Mouse (Mus musculus) heart, embryonic 16.5 days (tissue): ENCODE results near the gene Tox2. TPM values are rescaled to one million over a fixed set of nuclear protein-coding genes. Genes with fewer than 3 reads are reported as not detected.

Experiments
- ATAC-seq: fragments of 200-750 bp; cut with Nextera tagmentation; replicated peaks from 2 replicates; pipeline ENCODE4 v1.8.0; 2017; ENCODE audit warnings: moderate number of reproducible peaks; ENCODE audit not compliant: insufficient read depth, low FRiP score; ENCODE audit errors: extremely low read depth
- H3K27ac ChIP-seq: fragments of 300-500 bp; sonication (generic); 2 replicates; pipeline ENCODE4 v1.5.1; 2014; ENCODE audit warnings: mild to moderate bottlenecking, low read length, control low read depth, moderate library complexity
- H3K27me3 ChIP-seq: fragments of 300-500 bp; sonication (generic); 2 replicates; pipeline ENCODE4 v1.6.1; 2014; ENCODE audit warnings: low read length, mixed read lengths; ENCODE audit not compliant: control insufficient read depth, insufficient read depth
- H3K36me3 ChIP-seq: fragments of 300-500 bp; sonication (generic); 2 replicates; pipeline ENCODE4 v1.6.1; 2014; ENCODE audit not compliant: control insufficient read depth, insufficient read depth
- H3K4me1 ChIP-seq: fragments of 300-500 bp; sonication (generic); 2 replicates; pipeline ENCODE4 v1.6.1; 2014; ENCODE audit warnings: low read length, mixed read lengths; ENCODE audit not compliant: control insufficient read depth, insufficient read depth
- H3K4me2 ChIP-seq: fragments of 300-500 bp; sonication (generic); 2 replicates; pipeline ENCODE4 v1.6.1; 2014; ENCODE audit warnings: low read depth, mild to moderate bottlenecking, control low read depth, low read length
- H3K4me3 ChIP-seq: fragments of 300-500 bp; sonication (generic); 2 replicates; pipeline ENCODE4 v1.5.1; 2014; ENCODE audit warnings: mild to moderate bottlenecking, control low read depth, low read length
- H3K9ac ChIP-seq: fragments of 300-500 bp; sonication (generic); 2 replicates; pipeline ENCODE4 v1.6.1; 2014; ENCODE audit warnings: low read length, control low read depth
- H3K9me3 ChIP-seq: fragments of 300-500 bp; sonication (generic); replicated peaks from 2 replicates; pipeline ENCODE4 v1.6.1; 2016; ENCODE audit warnings: low read length; ENCODE audit not compliant: control insufficient read depth
- WGBS: fragments of 180-500 bp; shearing (Covaris S2); extraction: QIAGEN DNeasy Blood & Tissue Kit; methylation state at CpG from one replicate; pipeline ENCODE4 v1.1.7; 2014; 5-methylcytosine and 5-hydroxymethylcytosine counted together
- polyA plus RNA-seq: library from polyadenylated mRNA; unstranded; fragments of >200 nt; fragmentation: Nextera tagmentation; extraction: Ambion mirVana; gene quantifications from 2 replicates; pipeline ENCODE4 v1.2.1, GENCODE M21; 2015

The Tox2 gene
- polyA plus RNA-seq, 1 experiment from 2014 or later, result 6.1 TPM

DNA sequence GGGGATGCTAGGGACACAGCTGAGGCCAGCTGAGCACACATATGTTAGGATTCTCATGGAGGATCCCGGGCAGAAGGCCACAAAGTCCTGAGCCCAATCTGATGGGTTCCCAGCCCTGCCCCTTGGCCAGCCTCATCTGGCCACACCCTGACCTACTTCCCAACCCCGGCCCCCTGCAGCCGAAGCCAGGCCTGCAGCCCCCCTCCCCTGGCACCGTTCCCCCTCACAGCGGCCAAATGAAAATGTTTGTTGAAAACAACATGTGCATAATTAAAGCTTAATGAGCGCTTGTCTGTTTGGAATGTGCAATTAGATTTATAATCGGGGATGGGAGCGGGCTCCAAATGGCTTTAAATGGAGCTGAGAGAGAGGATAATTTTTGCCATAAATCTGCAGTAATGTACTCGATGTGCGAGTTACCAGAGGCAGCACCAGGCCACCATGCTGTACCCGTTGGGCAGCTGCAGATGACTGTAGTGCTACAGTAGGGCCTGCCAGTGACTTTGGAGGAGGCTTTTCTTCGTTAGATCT lies 35.1 kb downstream of the Tox2 start:
- Histone ChIP-seq H3K27ac (no peak overlapping the region), H3K27me3 (no peaks in the 10 kb centered on the region), H3K4me3 (no peak overlapping the region), H3K4me1 (no peaks in the 10 kb centered on the region), H3K9ac (no peak overlapping the region), H3K4me2 (no peak overlapping the region), H3K36me3 (no peaks in the 10 kb centered on the region), H3K9me3 (no peaks in the 10 kb centered on the region)
- no peak for ATAC-seq
- 79% methylated on average over 12 of the region's 12 CpGs for WGBS

GRCm38 (mm10) chr2:163239945-163240344 lies 37.0 kb downstream of the Tox2 start:
- no peaks in the 10 kb centered on the region for H3K27me3 ChIP-seq
- no peaks in the 10 kb centered on the region for H3K4me1 ChIP-seq
- no peak overlapping the region for H3K4me3 ChIP-seq
- H3K9me3 ChIP-seq, result no peaks in the 10 kb centered on the region
- no peak overlapping the region for H3K27ac ChIP-seq
- WGBS, result 29% methylated on average over 8 of the region's 8 CpGs
- no peak for ATAC-seq
- H3K9ac ChIP-seq, result no peak overlapping the region
- H3K36me3 ChIP-seq, result no peaks in the 10 kb centered on the region
- no peak overlapping the region for H3K4me2 ChIP-seq

DNA sequence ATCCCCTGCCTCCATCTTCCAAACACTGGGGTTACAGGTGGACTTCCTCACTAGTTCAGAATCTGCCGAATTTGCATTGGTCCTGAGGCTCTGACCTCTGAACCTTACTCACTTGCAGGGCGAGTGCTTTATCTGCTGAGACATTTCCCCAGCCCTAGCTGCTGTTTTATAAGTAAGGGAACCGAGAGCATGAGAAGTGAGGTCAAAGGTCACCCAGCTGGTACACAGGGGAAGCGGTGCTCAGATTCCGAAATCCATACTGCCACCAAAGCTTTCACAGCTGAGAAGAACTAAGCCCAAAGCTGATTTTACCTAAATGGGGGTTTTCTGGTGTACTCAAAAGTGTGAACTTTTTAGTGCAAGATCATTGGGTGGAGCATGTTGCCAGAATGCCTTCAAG lies 38.9 kb downstream of the Tox2 start:
- H3K4me2 ChIP-seq, result no peak overlapping the region

GRCm38 (mm10) chr2:163243917-163244852 lies 41.3 kb downstream of the Tox2 start:
- Histone ChIP-seq H3K9me3 (no peaks in the 10 kb centered on the region), H3K9ac (no peak overlapping the region), H3K4me1 (no peaks in the 10 kb centered on the region), H3K36me3 (no peaks in the 10 kb centered on the region), H3K4me2 (no peak overlapping the region), H3K27me3 (no peaks in the 10 kb centered on the region), H3K4me3 (no peak overlapping the region), H3K27ac (no peak overlapping the region)
- WGBS, result 76% methylated on average over 12 of the region's 12 CpGs
- ATAC-seq, result no peak

More for the DNA sequence above, 38.9 kb downstream of the Tox2 start:
- no peak overlapping the region for H3K9ac ChIP-seq
- H3K4me3 ChIP-seq, result no peak overlapping the region
- WGBS, result 50% methylated on average over 5 of the region's 5 CpGs
- ATAC-seq, result no peak
- H3K9me3 ChIP-seq, result no peaks in the 10 kb centered on the region
- H3K4me1 ChIP-seq, result no peaks in the 10 kb centered on the region
- no peak overlapping the region for H3K27ac ChIP-seq
- no peaks in the 10 kb centered on the region for H3K27me3 ChIP-seq
- no peaks in the 10 kb centered on the region for H3K36me3 ChIP-seq

GRCm38 (mm10) chr2:163248912-163249311 lies 46.0 kb downstream of the Tox2 start:
- Histone ChIP-seq H3K9ac (no peak overlapping the region), H3K27ac (no peak overlapping the region), H3K36me3 (no peaks in the 10 kb centered on the region), H3K27me3 (no peaks in the 10 kb centered on the region), H3K4me2 (no peak overlapping the region), H3K4me3 (no peak overlapping the region), H3K9me3 (no peaks in the 10 kb centered on the region), H3K4me1 (no peaks in the 10 kb centered on the region)
- no peak for ATAC-seq
- WGBS, result 67% methylated on average over 7 of the region's 7 CpGs

GRCm38 (mm10) chr2:163252645-163253044 lies 49.7 kb downstream of the Tox2 start:
- no peak for ATAC-seq
- no peaks in the 10 kb centered on the region for H3K36me3 ChIP-seq
- WGBS, result 91% methylated on average over 2 of the region's 2 CpGs

DNA sequence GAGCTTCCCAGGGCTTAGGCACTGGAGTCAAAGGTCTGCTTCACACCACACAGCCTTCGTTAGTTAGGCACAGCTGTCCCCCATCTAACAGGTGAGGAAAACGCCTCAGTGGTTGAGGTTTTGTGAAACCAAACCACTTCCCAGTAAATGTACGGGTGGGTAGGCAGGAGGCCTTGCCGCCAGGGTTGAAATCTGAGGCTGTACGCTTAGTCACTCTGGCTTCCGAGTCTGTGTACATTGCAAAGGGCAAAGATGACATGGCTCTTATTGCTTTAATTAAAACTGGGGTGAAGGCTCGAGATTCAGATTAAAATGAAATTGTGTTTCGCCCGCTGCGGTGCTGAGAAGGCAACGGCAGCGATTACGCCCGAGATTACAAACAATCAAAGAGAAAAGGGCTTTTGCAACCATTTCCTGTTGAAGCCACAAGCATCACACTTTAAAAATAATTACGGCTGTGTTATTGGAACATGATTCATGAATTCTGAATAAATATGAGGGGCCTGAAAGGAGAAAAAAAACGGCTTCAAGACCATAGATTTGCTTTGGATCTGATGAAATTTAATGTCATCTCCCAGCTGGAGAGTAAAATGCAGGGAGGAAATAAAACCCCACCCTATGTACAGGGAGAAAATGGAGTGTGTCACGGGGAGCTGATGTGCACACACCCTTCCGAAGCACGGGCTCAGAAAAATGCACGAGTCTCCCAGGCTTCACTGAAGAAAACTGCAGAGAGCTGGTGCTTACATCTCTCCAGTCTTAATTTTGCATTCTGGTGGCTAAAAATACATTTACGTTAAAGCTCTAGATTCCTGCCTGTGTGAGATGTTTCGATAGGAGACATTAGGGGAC lies 50.5 kb downstream of the Tox2 start:
- H3K9me3 ChIP-seq, result no peaks in the 10 kb centered on the region
- WGBS, result 70% methylated on average over 22 of the region's 22 CpGs
- no peaks in the 10 kb centered on the region for H3K36me3 ChIP-seq
- H3K27me3 ChIP-seq, result no peaks in the 10 kb centered on the region
- no peaks in the 10 kb centered on the region for H3K4me1 ChIP-seq
- H3K27ac ChIP-seq, result no peak overlapping the region
- H3K9ac ChIP-seq, result no peak overlapping the region
- H3K4me2 ChIP-seq, result 0 out of 2 replicates have a peak overlapping the region, but pooled peaks have one; percentile 3
- peak; percentile 51; the same call in 1 of the 2 replicates for ATAC-seq
- no peak overlapping the region for H3K4me3 ChIP-seq

More at GRCm38 (mm10) chr2:163252645-163253044, 49.7 kb downstream of the Tox2 start:
- Histone ChIP-seq H3K27ac (no peak overlapping the region), H3K4me3 (no peak overlapping the region), H3K27me3 (no peaks in the 10 kb centered on the region), H3K9me3 (no peaks in the 10 kb centered on the region), H3K9ac (no peak overlapping the region), H3K4me2 (no peak overlapping the region), H3K4me1 (no peaks in the 10 kb centered on the region)

DNA sequence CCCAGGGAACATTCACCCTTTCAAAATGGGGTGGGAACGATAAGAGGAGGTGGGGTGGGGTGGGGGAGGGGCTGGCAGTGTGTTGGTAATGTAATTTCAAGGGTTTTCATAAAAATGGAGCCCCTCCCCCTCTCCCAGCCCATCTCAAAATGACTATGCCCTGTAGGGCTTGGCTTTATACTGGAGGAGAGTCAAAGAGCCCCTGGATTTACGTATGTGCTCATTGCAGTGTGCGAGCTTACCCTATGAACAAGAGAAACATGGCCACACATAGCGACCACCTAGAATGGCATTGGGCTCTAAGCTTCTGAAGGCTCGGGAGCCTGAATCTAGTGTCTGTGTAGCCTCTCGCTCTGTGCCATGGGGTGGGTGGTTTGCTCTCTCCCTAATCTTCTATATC lies 51.3 kb downstream of the Tox2 start:
- H3K27ac ChIP-seq, result no peak overlapping the region
- ATAC-seq, result no peak
- no peak overlapping the region for H3K4me3 ChIP-seq
- no peak overlapping the region for H3K4me2 ChIP-seq
- WGBS, result 80% methylated on average over 6 of the region's 6 CpGs
- H3K36me3 ChIP-seq, result no peaks in the 10 kb centered on the region
- no peaks in the 10 kb centered on the region for H3K9me3 ChIP-seq
- no peaks in the 10 kb centered on the region for H3K4me1 ChIP-seq
- no peaks in the 10 kb centered on the region for H3K27me3 ChIP-seq
- H3K9ac ChIP-seq, result no peak overlapping the region
